Mouse (Mus musculus): Measurements from ENCODE around the gene Trnt1.

DNA sequence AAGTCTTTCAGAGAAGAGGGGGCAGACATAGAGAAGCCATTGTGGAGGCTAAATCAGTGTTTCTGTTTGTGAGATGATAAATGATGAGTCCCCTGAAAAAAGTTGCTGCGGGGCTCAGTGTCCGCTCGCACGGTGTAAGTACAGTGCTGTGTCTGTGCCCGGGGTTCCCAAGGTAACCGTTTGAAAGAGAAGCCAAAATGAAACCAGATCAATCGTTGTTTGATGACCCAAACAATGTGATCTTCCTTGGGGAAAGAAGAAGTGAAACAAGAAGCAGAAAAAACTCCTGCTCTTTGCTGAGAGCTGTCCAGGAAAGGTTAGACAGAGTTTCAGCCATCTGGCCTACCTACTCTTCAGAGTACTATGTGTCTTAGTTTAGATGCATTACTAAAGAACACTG, 18.6 kb upstream of the Trnt1 start:
- TF ChIP-seq CTCF (IDR thresholded peaks at IDR 0.05; ENCODE audit: extremely low read depth, insufficient read length, insufficient replicate concordance, low read depth, low read length) (no peak), POLR2A (IDR thresholded peaks at IDR 0.05; ENCODE audit: low read depth, low read length) (no peak)

Measured in small intestine, adult 2 months (tissue).